Mouse (Mus musculus) megakaryocyte, embryonic 14.5 days (primary cell): ENCODE results near the gene Plch1.

Source experiments
- FLI1 ChIP-seq: IDR thresholded peaks from 2 replicates; pipeline ENCODE4 v1.6.1; 2012; ENCODE audit warnings: low read length, inconsistent platforms, mixed read lengths
- GATA1 ChIP-seq: IDR thresholded peaks from 3 replicates; pipeline ENCODE4 v1.6.1; 2012; ENCODE audit warnings: mixed read lengths, low read length, inconsistent platforms, borderline replicate concordance

DNA sequence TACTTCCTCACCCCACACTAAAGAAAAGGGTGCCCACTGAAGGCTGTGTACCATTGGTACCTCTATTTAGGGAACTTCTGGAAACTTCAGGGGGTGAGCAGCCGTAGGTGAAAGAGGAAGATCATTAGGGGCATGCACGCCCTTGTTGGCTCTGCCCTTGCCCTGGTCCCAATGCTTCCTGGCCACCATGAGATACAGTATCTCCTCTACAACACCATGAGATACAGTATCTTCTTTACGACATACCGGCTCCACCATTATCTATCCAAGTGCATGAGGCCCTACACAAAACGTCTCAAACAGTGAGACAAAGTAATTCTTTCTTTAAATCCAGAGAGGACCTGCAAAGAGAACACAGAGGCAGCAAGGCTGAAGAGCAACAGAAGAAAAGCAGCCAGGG, 98.6 kb downstream of the Plch1 start:
- TF ChIP-seq GATA1 (no peak), FLI1 (no peak)
